Mouse (Mus musculus) kidney, embryonic 16.5 days (tissue): ENCODE measurements at regions not wholly inside any gene's neighbourhood (a gene's known extent, or its start where the extent isn't known, plus 50 kb on each side); places are given as distances from the start of the nearest gene placed in this dataset.
A peak's percentile ranks its signal among the peaks of the same experiment; 100 is the strongest.

Source experiments
- ATAC-seq: fragments of 200-750 bp; cut with Nextera tagmentation; 2 replicates; pipeline ENCODE4 v1.8.0; 2017; ENCODE audit warnings: moderate TSS enrichment; ENCODE audit not compliant: low FRiP score, low TSS enrichment
- H3K27ac ChIP-seq: fragments of 300-500 bp; sonication (generic); 2 replicates; pipeline ENCODE4 v1.5.1; 2014; ENCODE audit warnings: low read length
- H3K27me3 ChIP-seq: fragments of 300-500 bp; sonication (generic); 2 replicates; pipeline ENCODE4 v1.6.1; 2014; ENCODE audit warnings: low read length, control low read depth, mixed read lengths; ENCODE audit not compliant: insufficient read depth
- H3K36me3 ChIP-seq: fragments of 300-500 bp; sonication (generic); 2 replicates; pipeline ENCODE4 v1.6.1; 2014; ENCODE audit warnings: low read length, control low read depth, mixed read lengths; ENCODE audit not compliant: insufficient read depth
- H3K4me1 ChIP-seq: fragments of 300-500 bp; sonication (generic); 2 replicates; pipeline ENCODE4 v1.6.1; 2014; ENCODE audit warnings: low read length, control low read depth, mixed read lengths; ENCODE audit not compliant: insufficient read depth
- H3K4me2 ChIP-seq: fragments of 300-500 bp; sonication (generic); replicated peaks from 2 replicates; pipeline ENCODE4 v1.6.1; 2014; ENCODE audit warnings: low read depth, low read length
- H3K4me3 ChIP-seq: fragments of 300-500 bp; sonication (generic); 2 replicates; pipeline ENCODE4 v1.5.1; 2014; ENCODE audit warnings: mild to moderate bottlenecking, low read length
- H3K9ac ChIP-seq: fragments of 300-500 bp; sonication (generic); replicated peaks from 2 replicates; pipeline ENCODE4 v1.6.1; 2014; ENCODE audit warnings: low read length
- H3K9me3 ChIP-seq: fragments of 300-500 bp; sonication (generic); 2 replicates; pipeline ENCODE4 v1.6.1; 2016; ENCODE audit warnings: low read length, control low read depth
- WGBS: fragments of 180-500 bp; shearing (Covaris S2); extraction: QIAGEN DNeasy Blood & Tissue Kit; methylation state at CpG from one replicate; pipeline ENCODE4 v1.1.7; 2014; 5-methylcytosine and 5-hydroxymethylcytosine counted together

DNA sequence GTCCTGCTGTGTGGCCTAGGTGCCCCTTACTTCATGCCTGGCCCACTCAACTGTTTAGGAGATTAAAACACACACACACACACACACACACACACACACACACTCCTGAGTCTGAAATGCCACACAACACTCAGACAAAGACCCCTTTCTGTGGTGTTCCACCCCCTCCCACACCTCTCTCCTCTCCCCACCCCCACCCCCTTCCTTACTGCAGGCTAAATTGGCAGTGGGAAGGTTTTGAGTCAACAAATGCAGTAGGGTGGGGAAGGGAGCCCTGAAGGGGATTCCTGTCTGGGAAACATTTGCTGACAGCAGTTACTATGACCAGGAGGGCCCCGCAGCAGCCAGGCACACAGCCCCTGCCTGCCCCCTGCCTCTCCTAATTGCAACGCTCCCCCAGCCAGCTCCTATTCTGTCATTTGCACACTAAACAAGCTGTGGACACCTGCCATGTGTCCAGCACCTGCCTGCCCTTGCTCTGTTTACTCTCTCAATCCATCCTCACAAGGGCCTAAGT, 69.5 kb downstream of the Ephb3 start:
- no peak overlapping the region for H3K4me2 ChIP-seq
- ATAC-seq: peak; percentile 39; the same call in 1 of the 2 replicates
- 8% methylated on average over 2 of the region's 2 CpGs for WGBS
- H3K4me1 ChIP-seq: peaks cover 51% of the 10 kb centered on the region
- peak overlapping the region; percentile 74 for H3K27ac ChIP-seq
- peaks cover 8% of the 10 kb centered on the region for H3K9me3 ChIP-seq
- H3K27me3 ChIP-seq: 0 out of 2 replicates have a peak, but pooled peaks cover 2% of the 10 kb centered on the region
- peak overlapping the region; percentile 35; the same call in 1 of the 2 replicates for H3K9ac ChIP-seq
- no peaks in the 10 kb centered on the region for H3K36me3 ChIP-seq
- no peak overlapping the region for H3K4me3 ChIP-seq

DNA sequence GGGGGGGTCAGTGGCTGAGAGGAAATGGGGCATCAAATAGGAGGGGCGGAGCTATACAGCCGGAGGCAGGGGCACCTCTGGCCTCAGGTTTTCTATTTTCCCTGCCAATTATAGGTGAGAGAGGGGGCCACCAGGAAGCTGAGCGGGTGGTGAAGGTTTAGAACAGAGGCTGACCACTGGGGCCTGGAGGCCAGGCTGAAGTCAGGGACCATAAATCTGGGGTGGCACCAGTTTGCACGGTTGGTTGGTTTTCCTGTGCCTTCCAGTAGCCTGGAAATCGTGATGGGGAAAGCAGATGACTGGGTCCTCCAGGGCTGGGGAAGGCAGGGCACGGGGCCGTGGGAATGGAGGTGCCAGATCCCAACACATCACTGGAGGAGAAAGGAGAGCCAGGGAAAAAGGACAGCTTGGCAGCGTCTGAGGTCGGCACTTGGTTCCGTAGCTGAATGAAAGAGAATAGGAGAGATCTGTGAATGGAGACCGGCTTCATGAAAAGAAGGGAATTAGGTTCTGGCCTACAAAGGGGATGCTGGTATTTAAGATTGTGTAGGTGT, 73.3 kb downstream of the Ephb3 start:
- Histone ChIP-seq H3K4me2 (no peak overlapping the region), H3K4me3 (no peak overlapping the region), H3K36me3 (no peaks in the 10 kb centered on the region), H3K9me3 (peaks cover 8% of the 10 kb centered on the region), H3K4me1 (peaks cover 32% of the 10 kb centered on the region), H3K27ac (peak overlapping the region; percentile 78), H3K9ac (no peak overlapping the region), H3K27me3 (peaks cover under 1% of the 10 kb centered on the region; the same call in 1 of the 2 replicates)
- peak; percentile 85 for ATAC-seq
- WGBS: 23% methylated on average over 11 of the region's 11 CpGs

GRCm38 (mm10) chr16:21278387-21278786, 73.8 kb downstream of the Ephb3 start:
- Histone ChIP-seq H3K4me1 (peaks cover 28% of the 10 kb centered on the region), H3K36me3 (no peaks in the 10 kb centered on the region), H3K4me3 (no peak overlapping the region), H3K9ac (no peak overlapping the region), H3K9me3 (peaks cover 8% of the 10 kb centered on the region), H3K27me3 (no peaks in the 10 kb centered on the region; the same call in 1 of the 2 replicates), H3K27ac (peak overlapping the region; percentile 78), H3K4me2 (no peak overlapping the region)
- ATAC-seq: no peak
- WGBS: 95% methylated on average over 7 of the region's 7 CpGs

DNA sequence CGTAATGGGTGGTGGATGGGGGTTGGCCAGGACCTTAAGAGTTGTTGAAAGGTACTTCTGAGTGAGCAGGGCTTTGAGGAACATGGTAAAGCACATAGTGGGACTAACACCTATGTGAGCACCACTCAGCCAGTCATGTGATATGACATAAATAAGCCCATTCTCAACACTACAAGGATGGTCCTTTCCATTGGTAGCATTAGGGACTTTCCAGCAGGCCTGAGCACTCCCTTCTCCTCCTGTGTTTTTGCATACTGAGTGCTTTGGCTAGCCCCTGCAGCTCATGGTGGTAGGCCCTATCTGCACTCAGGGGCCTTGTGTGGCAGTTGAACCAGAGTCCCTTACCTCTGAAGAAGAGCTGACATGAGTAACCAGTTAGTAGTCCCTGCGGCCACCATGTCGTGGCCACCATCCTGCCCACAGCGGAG, 75.7 kb downstream of the Ephb3 start:
- H3K27me3 ChIP-seq: no peaks in the 10 kb centered on the region; the same call in 1 of the 2 replicates
- no peak overlapping the region for H3K4me2 ChIP-seq
- ATAC-seq: no peak
- no peak overlapping the region for H3K9ac ChIP-seq
- H3K4me3 ChIP-seq: no peak overlapping the region
- H3K27ac ChIP-seq: no peak overlapping the region
- peaks cover 10% of the 10 kb centered on the region for H3K4me1 ChIP-seq
- H3K9me3 ChIP-seq: peaks cover 8% of the 10 kb centered on the region
- WGBS: 83% methylated on average over 4 of the region's 4 CpGs
- H3K36me3 ChIP-seq: no peaks in the 10 kb centered on the region

DNA sequence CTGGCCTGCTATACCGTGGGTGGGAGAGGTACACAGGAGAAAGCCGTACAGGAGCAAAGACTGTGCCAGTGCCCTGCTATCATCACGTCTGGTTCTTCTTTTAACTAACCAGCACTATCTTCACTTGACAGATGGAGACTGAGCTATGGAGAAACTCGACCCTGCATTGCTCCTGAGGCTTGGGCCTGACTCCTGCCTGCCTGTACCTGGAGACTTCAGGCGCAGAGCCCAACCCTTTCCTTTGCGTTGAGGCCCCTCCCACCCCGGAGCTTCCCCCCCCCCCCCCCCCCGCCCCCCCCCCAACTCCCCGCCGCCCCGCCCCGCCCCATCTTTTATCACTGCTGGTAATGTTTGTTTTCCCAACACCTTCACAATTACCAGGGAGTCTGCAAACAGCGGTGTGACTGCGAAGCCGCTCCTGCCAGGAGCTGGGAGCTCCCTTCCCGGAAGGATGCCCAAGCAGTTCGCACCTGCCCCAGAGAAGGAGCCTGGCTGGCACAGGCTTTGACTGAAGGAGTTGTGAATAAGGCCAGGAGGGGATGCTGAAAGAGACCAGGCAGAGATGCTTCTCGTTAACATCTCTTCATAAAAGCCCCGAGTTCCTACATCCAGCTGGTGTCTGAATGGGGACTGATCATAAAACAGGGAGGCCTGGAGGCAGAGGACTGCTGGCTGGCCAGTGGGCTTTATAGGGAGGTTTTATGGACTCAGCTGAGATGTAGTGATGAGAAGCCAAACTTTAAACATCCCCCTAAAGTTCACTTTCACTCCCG, 77.6 kb downstream of the Ephb3 start:
- Histone ChIP-seq H3K4me1 (peaks cover 18% of the 10 kb centered on the region; the same call in 1 of the 2 replicates), H3K4me3 (no peak overlapping the region), H3K4me2 (no peak overlapping the region), H3K27ac (no peak overlapping the region), H3K9ac (no peak overlapping the region), H3K9me3 (peaks cover 4% of the 10 kb centered on the region), H3K36me3 (no peaks in the 10 kb centered on the region), H3K27me3 (no peaks in the 10 kb centered on the region; the same call in 1 of the 2 replicates)
- ATAC-seq: no peak
- 15% methylated on average over 14 of the region's 20 CpGs for WGBS

GRCm38 (mm10) chr16:21286099-21286498, 81.5 kb downstream of the Ephb3 start:
- H3K9ac ChIP-seq: no peak overlapping the region
- no peak overlapping the region for H3K27ac ChIP-seq
- H3K4me1 ChIP-seq: peaks cover 17% of the 10 kb centered on the region; the same call in 1 of the 2 replicates
- WGBS: 40% methylated on average over 4 of the region's 4 CpGs
- H3K36me3 ChIP-seq: no peaks in the 10 kb centered on the region
- no peak overlapping the region for H3K4me3 ChIP-seq
- no peak for ATAC-seq
- no peaks in the 10 kb centered on the region for H3K9me3 ChIP-seq
- no peaks in the 10 kb centered on the region; the same call in 1 of the 2 replicates for H3K27me3 ChIP-seq
- H3K4me2 ChIP-seq: no peak overlapping the region

DNA sequence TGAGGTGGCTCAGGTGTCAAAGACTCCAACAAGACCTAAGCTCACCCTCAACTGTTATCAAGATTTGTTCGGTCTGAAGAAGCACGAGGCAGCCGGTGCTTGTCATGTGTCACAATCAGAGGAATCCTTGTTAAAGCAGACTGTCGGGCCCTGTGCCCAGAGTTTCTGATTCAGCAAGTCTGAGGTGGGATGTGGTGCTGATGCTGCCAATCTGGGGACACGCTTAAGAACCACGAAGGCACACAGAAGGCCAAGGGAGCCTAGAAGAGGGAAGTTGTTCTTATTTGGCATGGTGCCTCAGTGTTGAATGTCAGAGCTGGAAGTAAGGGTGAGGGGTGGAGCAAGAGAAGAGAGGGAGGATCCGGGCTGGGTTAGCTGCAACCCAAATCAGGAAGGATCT, 85.0 kb downstream of the Ephb3 start:
- H3K27ac ChIP-seq: no peak overlapping the region
- no peak overlapping the region for H3K4me3 ChIP-seq
- no peak for ATAC-seq
- no peaks in the 10 kb centered on the region for H3K9me3 ChIP-seq
- no peaks in the 10 kb centered on the region for H3K36me3 ChIP-seq
- peaks cover 28% of the 10 kb centered on the region for H3K4me1 ChIP-seq
- H3K9ac ChIP-seq: no peak overlapping the region
- H3K27me3 ChIP-seq: no peaks in the 10 kb centered on the region; the same call in 1 of the 2 replicates
- WGBS: 66% methylated on average over 7 of the region's 7 CpGs
- no peak overlapping the region for H3K4me2 ChIP-seq

GRCm38 (mm10) chr16:21293010-21293409, 88.5 kb downstream of the Ephb3 start:
- H3K27me3 ChIP-seq: no peaks in the 10 kb centered on the region; the same call in 1 of the 2 replicates
- ATAC-seq: no peak
- no peak overlapping the region for H3K4me2 ChIP-seq
- H3K4me1 ChIP-seq: peaks cover 32% of the 10 kb centered on the region
- H3K9me3 ChIP-seq: no peaks in the 10 kb centered on the region
- peak overlapping the region; percentile 3; the same call in 1 of the 2 replicates for H3K27ac ChIP-seq
- no peak overlapping the region for H3K4me3 ChIP-seq
- no peaks in the 10 kb centered on the region for H3K36me3 ChIP-seq
- 35% methylated on average over 11 of the region's 11 CpGs for WGBS
- H3K9ac ChIP-seq: no peak overlapping the region

- Histone ChIP-seq H3K4me1 (peaks cover 32% of the 10 kb centered on the region), H3K27ac (no peak overlapping the region), H3K4me2 (no peak overlapping the region), H3K27me3 (no peaks in the 10 kb centered on the region; the same call in 1 of the 2 replicates), H3K9me3 (no peaks in the 10 kb centered on the region), H3K9ac (no peak overlapping the region), H3K36me3 (no peaks in the 10 kb centered on the region), H3K4me3 (no peak overlapping the region)
- WGBS: 44% methylated on average over 3 of the region's 3 CpGs
- no peak; the same call in 1 of the 2 replicates for ATAC-seq
Observed at GRCm38 (mm10) chr16:21293569-21293968, 89.0 kb downstream of the Ephb3 start.
